Mouse (Mus musculus) embryonic facial prominence, embryonic 11.5 days (tissue): ENCODE data around the gene Mapk14. TPM values are rescaled to one million over a fixed set of nuclear protein-coding genes. Genes with fewer than 3 reads are reported as not detected.

ENCODE experiments used
- ATAC-seq: fragments of 200-750 bp; cut with Nextera tagmentation; replicated peaks from 2 replicates; pipeline ENCODE4 v1.8.0; 2017; ENCODE audit warnings: low read depth; ENCODE audit not compliant: insufficient number of reproducible peaks, low FRiP score, low TSS enrichment
- DNase-seq: peaks from one replicate; pipeline ENCODE4 v3.0.0-alpha.2; 2015; ENCODE audit warnings: low spot score
- H3K27ac ChIP-seq: fragments of 300-500 bp; sonication (generic); replicated peaks from 2 replicates; pipeline ENCODE4 v1.5.1; 2014; ENCODE audit warnings: mild to moderate bottlenecking, low read depth, low read length, control low read depth
- H3K27me3 ChIP-seq: fragments of 300-500 bp; sonication (generic); 2 replicates; pipeline ENCODE4 v1.6.1; 2014; ENCODE audit warnings: mild to moderate bottlenecking, low read length, moderate library complexity, mixed read lengths; ENCODE audit not compliant: control insufficient read depth, insufficient read depth
- H3K36me3 ChIP-seq: fragments of 300-500 bp; sonication (generic); replicated peaks from 2 replicates; pipeline ENCODE4 v1.6.1; 2014; ENCODE audit warnings: low read depth, mild to moderate bottlenecking, low read length, moderate library complexity, mixed read lengths; ENCODE audit not compliant: control insufficient read depth, insufficient read depth
- H3K4me1 ChIP-seq: fragments of 300-500 bp; sonication (generic); 2 replicates; pipeline ENCODE4 v1.6.1; 2014; ENCODE audit warnings: low read length, mixed read lengths; ENCODE audit not compliant: control insufficient read depth, insufficient read depth
- H3K4me2 ChIP-seq: fragments of 300-500 bp; sonication (generic); 2 replicates; pipeline ENCODE4 v1.6.1; 2014; ENCODE audit warnings: low read depth, mild to moderate bottlenecking, control low read depth, low read length, moderate library complexity
- H3K4me3 ChIP-seq: fragments of 300-500 bp; sonication (generic); 2 replicates; pipeline ENCODE4 v1.5.1; 2014; ENCODE audit warnings: low read depth, low read length, control low read depth
- H3K9ac ChIP-seq: fragments of 300-500 bp; sonication (generic); replicated peaks from 2 replicates; pipeline ENCODE4 v1.6.1; 2014; ENCODE audit warnings: mild to moderate bottlenecking, control low read depth, low read length
- H3K9me3 ChIP-seq: fragments of 300-500 bp; sonication (generic); replicated peaks from 2 replicates; pipeline ENCODE4 v1.6.1; 2016; ENCODE audit warnings: mild to moderate bottlenecking, low read length, inconsistent platforms, mixed read lengths; ENCODE audit not compliant: control insufficient read depth
- WGBS: fragments of 180-500 bp; shearing (Covaris S2); extraction: QIAGEN DNeasy Blood & Tissue Kit; methylation state at CpG from one replicate; pipeline ENCODE4 v1.1.7; 2014; 5-methylcytosine and 5-hydroxymethylcytosine counted together
- polyA plus RNA-seq: library from polyadenylated mRNA; unstranded; fragments of >200 nt; fragmentation: Nextera tagmentation; extraction: Ambion mirVana; gene quantifications from 2 replicates; pipeline ENCODE4 v1.2.1, GENCODE M21; 2014

Mapk14 gene
- polyA plus RNA-seq, 1 experiment from 2014 or later, result 53.0 TPM

DNA sequence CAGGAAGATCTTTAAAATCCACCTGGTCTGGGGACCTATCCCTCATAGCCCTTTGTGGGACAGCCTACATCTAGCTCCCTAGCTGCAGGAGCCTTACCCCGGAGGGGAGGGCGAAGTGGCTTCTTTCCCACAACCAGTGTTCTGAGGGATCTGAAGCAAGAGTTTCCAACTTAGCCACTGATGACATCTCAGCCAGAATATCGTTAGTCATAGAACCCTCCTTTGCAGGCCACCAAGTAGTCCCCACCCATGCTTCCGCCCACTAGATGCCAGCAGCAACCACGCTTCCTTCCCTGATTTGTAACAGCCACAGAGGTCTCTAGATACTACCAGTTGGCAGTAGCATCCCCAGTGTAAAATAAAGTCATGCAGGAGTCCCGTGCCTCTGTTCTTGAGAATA, 59.5 kb downstream of the Mapk14 start:
- 87% methylated on average over 6 of the region's 6 CpGs for WGBS

DNA sequence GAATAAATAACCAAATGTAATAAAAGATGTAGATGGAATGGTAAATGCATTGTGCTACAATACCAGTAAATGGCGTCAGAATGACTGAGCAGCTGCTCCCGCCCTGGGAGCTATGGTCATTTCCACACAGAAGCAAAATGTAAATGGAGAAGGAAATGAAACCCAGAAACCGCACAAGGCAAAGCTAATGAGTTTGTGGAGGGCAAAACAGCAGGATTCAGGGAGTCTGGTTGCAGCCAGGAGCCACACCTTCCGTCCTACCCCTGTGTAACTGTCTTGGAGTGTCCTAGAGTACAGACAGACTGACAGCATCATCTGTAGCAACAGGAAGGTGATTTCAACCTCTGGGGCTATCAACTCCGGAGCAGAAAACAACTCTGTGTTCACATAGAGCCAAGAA, 65.3 kb downstream of the Mapk14 start:
- Histone ChIP-seq H3K27ac (no peak overlapping the region), H3K9ac (no peak overlapping the region), H3K36me3 (no peaks in the 10 kb centered on the region), H3K9me3 (no peaks in the 10 kb centered on the region), H3K4me1 (no peaks in the 10 kb centered on the region), H3K4me3 (no peak overlapping the region), H3K4me2 (no peak overlapping the region), H3K27me3 (no peaks in the 10 kb centered on the region)
- no peak for DNase-seq
- WGBS, result 64% methylated on average over 5 of the region's 5 CpGs
- no peak for ATAC-seq

More for the DNA sequence above, 59.5 kb downstream of the Mapk14 start:
- no peaks in the 10 kb centered on the region; the same call in 1 of the 2 replicates for H3K36me3 ChIP-seq
- ATAC-seq, result no peak
- H3K27ac ChIP-seq, result no peak overlapping the region
- H3K4me3 ChIP-seq, result no peak overlapping the region
- H3K27me3 ChIP-seq, result no peaks in the 10 kb centered on the region
- H3K4me1 ChIP-seq, result no peaks in the 10 kb centered on the region
- no peak overlapping the region for H3K4me2 ChIP-seq
- no peak overlapping the region for H3K9ac ChIP-seq
- no peaks in the 10 kb centered on the region for H3K9me3 ChIP-seq
- DNase-seq, result no peak

DNA sequence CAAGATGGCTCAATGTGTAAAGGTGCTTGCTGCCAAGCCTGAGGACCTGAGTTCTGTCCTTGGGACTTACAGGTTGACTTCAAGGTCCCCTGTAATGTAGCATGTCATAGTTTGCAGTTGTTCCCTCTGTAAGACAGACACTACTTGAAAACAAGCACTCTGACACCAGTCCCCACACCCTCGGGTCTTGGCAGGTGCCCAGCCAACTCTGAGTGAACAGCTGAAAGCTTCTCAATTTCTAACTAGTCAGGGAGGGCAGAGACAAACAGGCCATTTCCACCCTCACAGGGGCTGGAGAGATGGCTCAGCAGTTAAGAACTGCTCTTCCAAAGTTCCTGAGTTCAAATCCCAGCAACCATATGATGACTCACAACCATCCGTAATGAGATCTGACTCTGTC, 66.3 kb downstream of the Mapk14 start:
- H3K4me1 ChIP-seq, result no peaks in the 10 kb centered on the region
- H3K27ac ChIP-seq, result no peak overlapping the region
- no peak overlapping the region for H3K4me3 ChIP-seq
- no peak overlapping the region for H3K9ac ChIP-seq
- no peak overlapping the region for H3K4me2 ChIP-seq
- H3K27me3 ChIP-seq, result no peaks in the 10 kb centered on the region
- no peaks in the 10 kb centered on the region for H3K36me3 ChIP-seq
- no peak for DNase-seq
- ATAC-seq, result no peak
- H3K9me3 ChIP-seq, result no peaks in the 10 kb centered on the region
- 84% methylated on average over 2 of the region's 2 CpGs for WGBS

DNA sequence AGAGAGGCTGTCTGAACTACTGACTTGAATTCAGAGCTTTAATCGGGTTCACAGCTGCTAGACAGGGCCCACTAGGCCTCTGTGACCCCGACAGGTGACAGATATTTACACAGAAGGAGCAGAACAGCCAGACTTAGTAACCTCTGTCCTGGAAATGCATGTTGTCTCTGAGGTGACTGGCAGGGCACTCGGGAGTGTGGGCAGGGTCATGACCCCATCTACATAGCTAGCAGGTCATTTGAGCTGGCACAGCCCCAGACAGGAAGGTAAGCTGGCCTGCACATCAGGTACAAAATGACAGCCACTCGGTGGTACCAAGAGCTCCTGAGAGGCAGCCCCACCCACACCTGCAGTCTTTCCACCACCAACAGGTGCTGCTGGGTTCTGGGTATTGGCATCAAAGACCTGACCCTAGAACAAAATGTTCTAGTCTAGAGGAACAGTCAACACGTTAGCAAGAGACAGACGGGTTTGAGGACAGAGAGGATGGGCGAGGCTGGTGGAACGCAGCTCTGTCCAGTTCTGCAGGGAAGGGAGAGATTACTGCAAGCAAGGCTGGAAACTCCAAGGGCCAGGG, 69.7 kb downstream of the Mapk14 start:
- no peak overlapping the region for H3K27ac ChIP-seq
- DNase-seq, result no peak
- 69% methylated on average over 8 of the region's 8 CpGs for WGBS
- no peak overlapping the region for H3K4me3 ChIP-seq
- H3K4me2 ChIP-seq, result no peak overlapping the region
- H3K9ac ChIP-seq, result no peak overlapping the region
- no peaks in the 10 kb centered on the region for H3K36me3 ChIP-seq
- no peaks in the 10 kb centered on the region for H3K4me1 ChIP-seq
- no peaks in the 10 kb centered on the region for H3K27me3 ChIP-seq
- ATAC-seq, result no peak
- no peaks in the 10 kb centered on the region for H3K9me3 ChIP-seq

DNA sequence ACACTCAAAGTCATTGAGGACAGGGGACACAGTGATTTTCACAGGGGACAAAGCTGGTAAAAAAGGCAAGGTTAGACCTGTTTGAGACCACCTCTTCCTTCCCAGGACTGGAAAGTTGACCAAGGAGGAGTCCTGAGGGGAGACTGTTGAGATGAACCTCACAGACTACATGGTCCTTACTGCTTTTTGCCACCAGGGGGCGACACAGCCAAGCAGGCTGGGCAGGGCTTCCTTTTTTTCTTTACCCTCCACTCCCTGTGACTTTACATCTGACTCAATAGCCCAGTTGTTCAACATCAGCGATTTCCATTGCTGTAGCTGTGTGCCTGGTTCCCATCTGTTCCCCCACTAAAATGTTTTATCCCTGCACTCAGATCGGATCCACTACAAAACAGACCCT, 70.7 kb downstream of the Mapk14 start:
- WGBS, result 11% methylated on average over 3 of the region's 3 CpGs
- ATAC-seq (no peak), DNase-seq (peak; percentile 66)
- Histone ChIP-seq H3K27ac (no peak overlapping the region), H3K9me3 (no peaks in the 10 kb centered on the region), H3K4me1 (no peaks in the 10 kb centered on the region), H3K4me3 (no peak overlapping the region), H3K27me3 (no peaks in the 10 kb centered on the region), H3K9ac (no peak overlapping the region), H3K36me3 (no peaks in the 10 kb centered on the region), H3K4me2 (no peak overlapping the region)

DNA sequence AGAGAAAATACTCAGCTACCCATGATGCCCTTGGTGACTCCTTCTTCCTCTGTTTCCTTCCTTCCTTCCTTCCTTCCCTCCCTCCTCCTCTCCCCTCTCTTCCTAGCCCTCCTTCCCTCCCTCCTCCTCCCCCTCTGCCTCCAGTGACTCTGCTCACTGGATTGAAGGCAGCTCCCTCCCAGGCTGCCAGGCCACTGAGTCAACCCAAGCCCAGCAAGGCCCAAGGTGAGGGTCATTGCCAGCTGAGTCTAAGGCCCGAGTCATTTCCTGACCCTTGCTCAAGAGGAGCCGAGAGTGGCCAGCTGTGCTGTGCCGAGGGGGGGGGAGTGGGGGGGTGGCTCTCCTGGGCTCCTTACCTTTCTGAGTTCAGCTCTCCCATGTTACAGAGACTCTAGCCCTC, 75.1 kb downstream of the Mapk14 start:
- ATAC-seq (no peak), DNase-seq (no peak)
- H3K36me3 ChIP-seq, result no peaks in the 10 kb centered on the region
- no peak overlapping the region for H3K4me3 ChIP-seq
- peaks cover 19% of the 10 kb centered on the region for H3K27me3 ChIP-seq
- no peak overlapping the region for H3K4me2 ChIP-seq
- H3K4me1 ChIP-seq, result peaks cover 6% of the 10 kb centered on the region
- 64% methylated on average over 3 of the region's 3 CpGs for WGBS
- no peak overlapping the region for H3K9ac ChIP-seq
- no peak overlapping the region for H3K27ac ChIP-seq
- no peaks in the 10 kb centered on the region for H3K9me3 ChIP-seq

DNA sequence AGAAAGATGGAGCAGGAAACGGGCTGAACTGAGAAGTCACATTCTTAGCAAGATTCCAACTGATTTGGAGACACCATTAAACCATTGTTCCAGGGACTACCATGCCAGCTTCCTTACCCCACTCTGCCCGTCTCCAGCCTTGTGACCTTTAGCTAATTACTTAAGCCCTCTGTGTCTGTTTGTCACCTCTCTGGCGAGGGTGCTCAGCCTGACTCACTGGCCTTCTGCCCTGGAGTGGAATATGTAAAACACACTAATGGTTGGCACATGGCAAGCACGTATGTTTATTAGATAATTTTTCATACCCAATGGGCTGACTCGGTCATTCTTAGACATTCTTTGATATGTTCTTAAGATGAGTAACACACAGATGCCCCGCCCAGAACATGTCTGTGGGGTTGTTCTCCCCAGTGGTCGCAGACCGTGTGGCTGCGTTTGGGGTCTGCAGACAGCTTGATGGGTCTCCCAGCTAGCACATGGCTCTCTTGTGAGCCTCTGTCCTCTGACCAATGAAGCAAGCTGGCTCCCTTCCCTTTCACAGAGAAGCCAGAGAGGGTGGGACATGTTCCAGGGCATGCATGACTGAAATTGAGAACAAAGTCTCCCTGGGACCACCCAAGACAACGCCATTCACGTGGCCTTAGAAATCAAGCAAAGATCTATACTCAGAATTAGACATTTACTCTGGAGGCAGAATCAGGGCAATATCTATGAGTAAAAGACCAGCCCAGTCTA, 75.8 kb downstream of the Mapk14 start:
- 67% methylated on average over 11 of the region's 11 CpGs for WGBS
- no peak for DNase-seq
- H3K27me3 ChIP-seq, result peaks cover 19% of the 10 kb centered on the region

DNA sequence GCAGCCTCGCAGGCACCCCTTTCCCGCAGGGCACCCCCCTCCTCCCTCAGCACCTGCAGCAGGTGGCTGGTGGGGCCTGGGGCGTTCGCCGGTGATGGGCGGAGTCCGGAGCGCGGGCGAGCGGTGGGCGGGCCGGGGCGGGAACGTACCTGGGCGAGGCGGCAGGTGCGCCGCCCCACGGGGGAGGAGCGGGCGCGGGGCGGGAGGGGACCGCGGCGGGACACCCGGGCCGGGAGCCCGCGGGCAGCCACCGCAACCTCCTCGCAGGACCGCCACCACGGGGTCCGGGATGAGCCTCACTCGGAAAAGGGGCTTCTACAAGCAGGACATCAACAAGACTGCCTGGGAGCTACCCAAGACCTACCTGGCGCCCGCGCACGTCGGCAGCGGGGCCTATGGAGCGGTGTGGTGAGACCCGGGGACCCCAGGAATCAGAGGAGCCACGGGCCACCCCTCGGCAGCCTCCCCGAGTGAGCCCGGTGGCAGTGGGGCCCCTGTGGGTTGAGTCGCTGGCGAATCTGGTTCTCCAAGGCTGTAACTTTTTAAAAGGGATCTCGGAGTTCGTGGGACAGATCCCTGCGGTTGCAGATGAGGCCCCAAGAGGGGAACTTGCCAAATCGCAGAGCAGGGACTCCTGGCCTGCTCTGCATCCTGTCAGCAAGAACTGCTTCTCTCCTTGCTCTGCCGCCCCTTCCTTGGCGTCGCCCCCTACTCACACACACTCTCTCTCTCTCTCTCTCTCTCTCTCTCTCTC, 78.2 kb downstream of the Mapk14 start, which contains the start of gene Mapk13:
Gene Mapk13, plus strand, starts transcription at position 177 of the 754 bp plus-strand sequence.
- peak within 1 kb of the TSS; percentile 42 for H3K4me3 ChIP-seq
- H3K36me3 ChIP-seq, result no peaks in the 10 kb centered on the region
- ATAC-seq, result no peak
- H3K27ac ChIP-seq, result no peak within 1 kb of the TSS
- H3K9ac ChIP-seq, result peak within 1 kb of the TSS; percentile 51
- WGBS, result under 1% methylated on average over 49 of the region's 58 CpGs
- H3K9me3 ChIP-seq, result no peaks in the 10 kb centered on the region
- peaks cover 6% of the 10 kb centered on the region for H3K4me1 ChIP-seq
- H3K27me3 ChIP-seq, result peaks cover 19% of the 10 kb centered on the region
- peak within 1 kb of the TSS; percentile 82 for H3K4me2 ChIP-seq
- no peak for DNase-seq

More for the DNA sequence above, 75.8 kb downstream of the Mapk14 start:
- no peaks in the 10 kb centered on the region for H3K9me3 ChIP-seq
- no peak for ATAC-seq
- no peaks in the 10 kb centered on the region for H3K36me3 ChIP-seq
- H3K9ac ChIP-seq, result no peak overlapping the region
- no peak overlapping the region for H3K4me3 ChIP-seq
- no peak overlapping the region for H3K27ac ChIP-seq
- peaks cover 6% of the 10 kb centered on the region for H3K4me1 ChIP-seq
- no peak overlapping the region for H3K4me2 ChIP-seq
